Mouse (Mus musculus): ENCODE measurements around the gene Speer4f2. TPM values are rescaled to one million over a fixed set of nuclear protein-coding genes. Genes with fewer than 3 reads are reported as not detected.
"Not testable (repeated sequence)": the region's sequence is repeated elsewhere in the genome, so short reads cannot be mapped to it uniquely, and the experiment has no call there.

The Speer4f2 gene
- not detected in 2 replicates for polyA plus RNA-seq (2014; fragmentation: Nextera tagmentation; extraction: Ambion mirVana)

DNA sequence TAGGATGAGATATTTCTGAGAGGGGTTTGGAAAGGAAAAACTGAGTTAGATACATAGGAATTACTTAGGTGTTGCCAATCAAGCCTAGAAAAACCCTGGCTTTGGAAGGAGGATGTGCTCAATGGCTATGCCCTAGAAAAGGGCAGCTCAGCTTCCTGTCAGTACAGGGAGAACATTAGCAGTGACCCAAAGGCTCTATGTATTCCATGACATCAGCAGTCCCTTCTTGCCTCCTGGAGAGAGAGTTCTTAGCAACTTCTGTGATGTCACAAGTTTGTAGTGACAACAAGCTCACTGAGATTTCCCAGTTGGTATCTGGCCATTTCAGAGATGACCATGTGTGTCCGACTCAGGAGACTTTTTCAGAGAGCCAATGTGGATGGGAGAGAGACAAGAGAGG is at the start of gene Speer4f2:
Speer4f2 (plus strand) TSS at position 301 of the 400 bp plus-strand sequence.
- 94% methylated on average over 1 of the region's 1 CpGs for WGBS
- H3K27me3 ChIP-seq (replicated peaks; ENCODE audit: control insufficient read depth, insufficient read depth, low read length); ATAC-seq (replicated peaks; ENCODE audit: low FRiP score, low TSS enrichment, low read depth); H3K9ac ChIP-seq (ENCODE audit: low read length); DNase-seq (ENCODE audit: low spot score); H3K36me3 ChIP-seq (ENCODE audit: control insufficient read depth, insufficient read depth, low read length); H3K4me3 ChIP-seq (ENCODE audit: low read depth, low read length); H3K9me3 ChIP-seq (ENCODE audit: control insufficient read depth, low read length); H3K4me2 ChIP-seq (ENCODE audit: low read length); H3K27ac ChIP-seq (ENCODE audit: low read depth); H3K4me1 ChIP-seq (replicated peaks; ENCODE audit: control insufficient read depth, insufficient read depth, low read length): not testable (repeated sequence)

- Histone ChIP-seq H3K36me3 (ENCODE audit: control insufficient read depth, insufficient read depth, low read length) (no peaks in the 10 kb centered on the region), H3K4me2 (ENCODE audit: low read length) (no peak overlapping the region), H3K27ac (ENCODE audit: low read depth) (no peak overlapping the region), H3K9ac (ENCODE audit: low read length) (no peak overlapping the region), H3K27me3 (replicated peaks; ENCODE audit: control insufficient read depth, insufficient read depth, low read length) (peaks cover 5% of the 10 kb centered on the region; the same call in 1 of the 2 replicates), H3K4me1 (replicated peaks; ENCODE audit: control insufficient read depth, insufficient read depth, low read length) (no peaks in the 10 kb centered on the region), H3K4me3 (ENCODE audit: low read depth, low read length) (no peak overlapping the region), H3K9me3 (ENCODE audit: control insufficient read depth, low read length) (no peaks in the 10 kb centered on the region)
- DNase-seq (ENCODE audit: low spot score) (no peak), ATAC-seq (replicated peaks; ENCODE audit: low FRiP score, low TSS enrichment, low read depth) (no peak)
- 51% methylated on average over 2 of the region's 2 CpGs for WGBS
Observed at GRCm38 (mm10) chr5:17328946-17329566, 43.9 kb upstream of the Speer4f2 start.

DNA sequence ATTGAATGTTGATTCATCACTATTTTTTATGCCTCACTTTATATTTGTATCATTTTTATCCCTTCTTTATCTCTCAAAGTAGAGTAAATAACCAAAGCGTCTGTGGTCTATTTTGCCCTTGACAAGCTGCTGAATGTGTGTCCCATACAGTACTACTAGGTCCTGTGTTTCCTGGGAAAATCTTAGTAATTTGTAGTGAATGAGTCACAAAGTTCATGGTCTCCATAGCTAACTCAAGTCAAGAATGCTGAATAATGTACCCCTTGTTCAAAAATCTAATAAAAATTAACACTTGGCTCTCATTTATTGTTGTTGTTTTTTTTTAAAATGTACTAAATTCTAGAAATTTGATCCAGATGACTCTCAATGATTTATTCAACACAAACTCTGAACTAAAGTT is 38.1 kb upstream of the Speer4f2 start:
- DNase-seq (ENCODE audit: low spot score), result no peak
- Histone ChIP-seq H3K4me1 (replicated peaks; ENCODE audit: control insufficient read depth, insufficient read depth, low read length) (no peaks in the 10 kb centered on the region), H3K27ac (ENCODE audit: low read depth) (no peak overlapping the region), H3K4me3 (ENCODE audit: low read depth, low read length) (no peak overlapping the region), H3K36me3 (ENCODE audit: control insufficient read depth, insufficient read depth, low read length) (no peaks in the 10 kb centered on the region), H3K9me3 (ENCODE audit: control insufficient read depth, low read length) (no peaks in the 10 kb centered on the region), H3K4me2 (ENCODE audit: low read length) (no peak overlapping the region), H3K9ac (ENCODE audit: low read length) (no peak overlapping the region), H3K27me3 (replicated peaks; ENCODE audit: control insufficient read depth, insufficient read depth, low read length) (peaks cover 5% of the 10 kb centered on the region; the same call in 1 of the 2 replicates)
- ATAC-seq (replicated peaks; ENCODE audit: low FRiP score, low TSS enrichment, low read depth), result no peak
- WGBS, result 65% methylated on average over 1 of the region's 1 CpGs

DNA sequence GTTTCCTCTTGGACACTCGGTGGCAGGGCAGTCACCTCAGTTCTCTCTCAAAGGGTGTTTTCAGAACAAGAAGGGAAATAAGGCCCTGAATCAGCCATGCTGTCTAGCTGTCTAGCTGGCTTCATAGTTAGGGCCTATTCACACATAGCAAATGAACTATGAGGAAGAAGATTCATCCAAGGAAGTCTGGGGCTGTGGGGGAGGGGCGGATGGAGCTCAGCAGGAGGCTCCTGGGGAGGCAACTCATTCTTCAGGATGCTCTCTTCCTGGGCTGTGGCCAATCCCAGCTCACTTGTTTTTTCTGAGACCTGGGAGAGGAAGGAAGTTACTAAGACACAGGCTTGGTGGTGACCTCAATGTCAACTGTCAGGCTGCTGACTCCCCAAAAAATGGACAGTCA is 27.2 kb upstream of the Speer4f2 start:
- not testable (repeated sequence) for H3K9me3 ChIP-seq (ENCODE audit: control insufficient read depth, low read length); H3K4me1 ChIP-seq (replicated peaks; ENCODE audit: control insufficient read depth, insufficient read depth, low read length); H3K27me3 ChIP-seq (replicated peaks; ENCODE audit: control insufficient read depth, insufficient read depth, low read length); H3K4me2 ChIP-seq (ENCODE audit: low read length); H3K27ac ChIP-seq (ENCODE audit: low read depth); ATAC-seq (replicated peaks; ENCODE audit: low FRiP score, low TSS enrichment, low read depth); DNase-seq (ENCODE audit: low spot score); H3K9ac ChIP-seq (ENCODE audit: low read length); H3K4me3 ChIP-seq (ENCODE audit: low read depth, low read length); H3K36me3 ChIP-seq (ENCODE audit: control insufficient read depth, insufficient read depth, low read length)
- 75% methylated on average over 2 of the region's 2 CpGs for WGBS

GRCm38 (mm10) chr5:17359394-17359999 is 13.5 kb upstream of the Speer4f2 start:
- ATAC-seq (replicated peaks; ENCODE audit: low FRiP score, low TSS enrichment, low read depth) (no peak), DNase-seq (ENCODE audit: low spot score) (no peak)
- no peaks in the 10 kb centered on the region for H3K9me3 ChIP-seq (ENCODE audit: control insufficient read depth, low read length)
- H3K9ac ChIP-seq (ENCODE audit: low read length), result no peak overlapping the region
- no peaks in the 10 kb centered on the region for H3K27me3 ChIP-seq (replicated peaks; ENCODE audit: control insufficient read depth, insufficient read depth, low read length)
- no peak overlapping the region for H3K4me2 ChIP-seq (ENCODE audit: low read length)
- no peaks in the 10 kb centered on the region for H3K36me3 ChIP-seq (ENCODE audit: control insufficient read depth, insufficient read depth, low read length)
- H3K4me3 ChIP-seq (ENCODE audit: low read depth, low read length), result no peak overlapping the region
- no peak overlapping the region for H3K27ac ChIP-seq (ENCODE audit: low read depth)
- no peaks in the 10 kb centered on the region for H3K4me1 ChIP-seq (replicated peaks; ENCODE audit: control insufficient read depth, insufficient read depth, low read length)

GRCm38 (mm10) chr5:17389926-17390325 is 16.9 kb downstream of the Speer4f2 start:
- ATAC-seq (replicated peaks; ENCODE audit: low FRiP score, low TSS enrichment, low read depth), result no peak
- H3K27ac ChIP-seq (ENCODE audit: low read depth), result no peak overlapping the region
- H3K4me3 ChIP-seq (ENCODE audit: low read depth, low read length), result no peak overlapping the region
- WGBS, result 60% methylated on average over 7 of the region's 7 CpGs
- H3K9me3 ChIP-seq (ENCODE audit: control insufficient read depth, low read length), result no peaks in the 10 kb centered on the region
- H3K27me3 ChIP-seq (replicated peaks; ENCODE audit: control insufficient read depth, insufficient read depth, low read length), result no peaks in the 10 kb centered on the region
- H3K9ac ChIP-seq (ENCODE audit: low read length), result no peak overlapping the region
- no peaks in the 10 kb centered on the region for H3K4me1 ChIP-seq (replicated peaks; ENCODE audit: control insufficient read depth, insufficient read depth, low read length)
- no peak for DNase-seq (ENCODE audit: low spot score)
- no peaks in the 10 kb centered on the region for H3K36me3 ChIP-seq (ENCODE audit: control insufficient read depth, insufficient read depth, low read length)
- no peak overlapping the region for H3K4me2 ChIP-seq (ENCODE audit: low read length)

- H3K9ac ChIP-seq (ENCODE audit: low read length), result no peak overlapping the region
- H3K4me1 ChIP-seq (replicated peaks; ENCODE audit: control insufficient read depth, insufficient read depth, low read length), result no peaks in the 10 kb centered on the region
- no peak for ATAC-seq (replicated peaks; ENCODE audit: low FRiP score, low TSS enrichment, low read depth)
- H3K27me3 ChIP-seq (replicated peaks; ENCODE audit: control insufficient read depth, insufficient read depth, low read length), result no peaks in the 10 kb centered on the region
- no peaks in the 10 kb centered on the region for H3K36me3 ChIP-seq (ENCODE audit: control insufficient read depth, insufficient read depth, low read length)
- H3K4me3 ChIP-seq (ENCODE audit: low read depth, low read length), result no peak overlapping the region
- H3K4me2 ChIP-seq (ENCODE audit: low read length), result no peak overlapping the region
- 69% methylated on average over 1 of the region's 1 CpGs for WGBS
- no peak overlapping the region for H3K27ac ChIP-seq (ENCODE audit: low read depth)
- no peaks in the 10 kb centered on the region for H3K9me3 ChIP-seq (ENCODE audit: control insufficient read depth, low read length)
- DNase-seq (ENCODE audit: low spot score), result no peak
Observed at GRCm38 (mm10) chr5:17391207-17391606, 18.2 kb downstream of the Speer4f2 start.

- no peaks in the 10 kb centered on the region for H3K36me3 ChIP-seq (ENCODE audit: control insufficient read depth, insufficient read depth, low read length)
- WGBS, result 85% methylated on average over 1 of the region's 1 CpGs
- no peak for DNase-seq (ENCODE audit: low spot score)
- no peak overlapping the region for H3K9ac ChIP-seq (ENCODE audit: low read length)
- H3K27ac ChIP-seq (ENCODE audit: low read depth), result no peak overlapping the region
- H3K9me3 ChIP-seq (ENCODE audit: control insufficient read depth, low read length), result no peaks in the 10 kb centered on the region
- H3K27me3 ChIP-seq (replicated peaks; ENCODE audit: control insufficient read depth, insufficient read depth, low read length), result no peaks in the 10 kb centered on the region
- no peak overlapping the region for H3K4me3 ChIP-seq (ENCODE audit: low read depth, low read length)
- no peaks in the 10 kb centered on the region for H3K4me1 ChIP-seq (replicated peaks; ENCODE audit: control insufficient read depth, insufficient read depth, low read length)
- no peak for ATAC-seq (replicated peaks; ENCODE audit: low FRiP score, low TSS enrichment, low read depth)
- H3K4me2 ChIP-seq (ENCODE audit: low read length), result no peak overlapping the region
Observed at GRCm38 (mm10) chr5:17400571-17400970, 27.6 kb downstream of the Speer4f2 start.
